Mouse (Mus musculus): Measurements from ENCODE around the gene Ncam1. TPM values are rescaled to one million over a fixed set of nuclear protein-coding genes. Genes with fewer than 3 reads are reported as not detected.
A peak's percentile ranks its signal among the peaks of the same experiment; 100 is the strongest.

Gene Ncam1
- 0.64 and 0.85 TPM in 2 replicates for polyA plus RNA-seq (2012; rRNA removed)

DNA sequence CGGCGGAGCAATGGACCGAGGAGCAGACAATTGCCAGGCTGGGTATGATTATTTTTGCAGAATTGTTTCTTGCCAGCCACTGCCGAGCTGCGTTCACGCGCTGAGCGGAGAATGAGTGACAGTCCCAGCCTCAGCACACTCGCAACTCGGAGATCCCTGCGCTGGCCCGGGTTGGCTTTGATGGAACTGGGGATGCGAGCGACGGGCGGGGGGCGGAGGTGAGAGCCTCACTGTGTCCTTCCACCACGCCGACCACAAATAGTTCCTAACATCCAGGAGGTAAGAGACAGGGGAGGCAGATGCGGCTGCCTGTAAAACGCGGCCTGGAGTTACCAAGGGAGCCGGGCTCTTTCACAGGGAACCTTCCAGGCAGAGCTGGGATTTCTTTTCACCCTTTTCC is at the start of gene Ncam1:
Gene Ncam1 (minus strand): TSS at position 120 of the 400 bp plus-strand sequence.
- Histone ChIP-seq H3K4me1 (ENCODE audit: control insufficient read depth, insufficient read depth, insufficient read length) (peaks cover 2% of the 10 kb centered on the region; the same call in 1 of the 2 replicates), H3K27me3 (ENCODE audit: control insufficient read depth, insufficient read depth, low read length) (peaks cover 8% of the 10 kb centered on the region; the same call in 1 of the 2 replicates), H3K36me3 (ENCODE audit: control insufficient read depth, insufficient read depth, low read length) (no peaks in the 10 kb centered on the region), H3K27ac (ENCODE audit: insufficient read depth, low read length) (no peak within 1 kb of the TSS), H3K4me3 (ENCODE audit: extremely low read depth, insufficient read depth, insufficient read length) (peak within 1 kb of the TSS; percentile 29; the same call in 1 of the 2 replicates)
- DNase-seq (ENCODE audit: low read depth in 1 of 2, low spot score in 2 of 2) = peak in 1 of 2 experiments; percentile 8
- no peak for TF ChIP-seq POLR2A (IDR thresholded peaks at IDR 0.05; ENCODE audit: low read depth, low read length)
- no peak for TF ChIP-seq CTCF (IDR thresholded peaks at IDR 0.05; ENCODE audit: extremely low read depth, insufficient read depth, insufficient read length, insufficient replicate concordance)
- WGBS = 1% methylated on average over 23 of the region's 23 CpGs

DNA sequence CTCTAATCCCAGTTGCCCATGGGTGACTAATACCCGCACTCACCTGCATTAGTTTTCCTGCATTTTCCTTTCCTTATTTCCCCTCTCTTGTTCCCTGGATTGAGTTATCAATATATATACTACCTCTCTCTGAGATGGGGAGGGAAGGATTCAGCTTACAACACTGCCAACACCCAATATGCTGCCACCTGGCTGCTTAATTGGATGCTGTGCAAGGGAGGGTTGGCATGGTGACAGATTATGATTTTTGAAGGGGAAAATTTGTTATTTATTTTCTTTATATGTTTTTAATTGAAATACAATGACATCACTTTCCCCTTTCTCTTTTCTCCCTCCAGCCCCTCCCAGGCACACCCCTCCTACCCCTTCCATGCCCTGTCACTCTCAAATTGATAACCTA is 35.3 kb upstream of the Ncam1 start:
- Histone ChIP-seq H3K36me3 (ENCODE audit: control insufficient read depth, insufficient read depth, low read length) (no peaks in the 10 kb centered on the region), H3K27me3 (ENCODE audit: control insufficient read depth, insufficient read depth, low read length) (no peaks in the 10 kb centered on the region), H3K4me3 (ENCODE audit: extremely low read depth, insufficient read depth, insufficient read length) (no peak overlapping the region), H3K4me1 (ENCODE audit: control insufficient read depth, insufficient read depth, insufficient read length) (no peaks in the 10 kb centered on the region), H3K27ac (ENCODE audit: insufficient read depth, low read length) (no peak overlapping the region)
- no peak for DNase-seq (ENCODE audit: low read depth in 1 of 2, low spot score in 2 of 2)
- TF ChIP-seq CTCF (IDR thresholded peaks at IDR 0.05; ENCODE audit: extremely low read depth, insufficient read depth, insufficient read length, insufficient replicate concordance) (no peak), POLR2A (IDR thresholded peaks at IDR 0.05; ENCODE audit: low read depth, low read length) (no peak)
- 91% methylated on average over 1 of the region's 1 CpGs for WGBS

DNA sequence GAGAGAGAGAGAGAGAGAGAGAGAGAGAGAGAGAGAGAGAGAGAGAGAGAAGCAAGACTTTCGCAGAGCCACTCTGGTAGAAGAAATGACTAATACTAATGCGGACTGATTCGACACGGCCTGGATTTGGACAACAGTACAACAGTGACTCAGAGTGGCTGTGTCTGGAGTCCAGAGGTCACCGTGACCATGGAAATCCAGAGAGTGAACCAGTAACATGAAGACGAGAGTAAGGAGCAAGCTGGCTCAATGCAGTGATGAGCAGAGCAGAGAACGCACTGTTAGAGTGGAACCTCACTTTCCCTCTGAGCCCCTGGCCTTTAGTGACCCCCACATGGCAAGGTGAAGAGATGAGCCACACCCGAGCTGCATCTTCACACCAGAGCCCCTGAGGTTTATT is 28.9 kb upstream of the Ncam1 start:
- H3K36me3 ChIP-seq (ENCODE audit: control insufficient read depth, insufficient read depth, low read length) = no peaks in the 10 kb centered on the region
- TF ChIP-seq CTCF (IDR thresholded peaks at IDR 0.05; ENCODE audit: extremely low read depth, insufficient read depth, insufficient read length, insufficient replicate concordance) (no peak), POLR2A (IDR thresholded peaks at IDR 0.05; ENCODE audit: low read depth, low read length) (no peak)
- no peak for DNase-seq (ENCODE audit: low read depth in 1 of 2, low spot score in 2 of 2)
- H3K4me1 ChIP-seq (ENCODE audit: control insufficient read depth, insufficient read depth, insufficient read length) = no peaks in the 10 kb centered on the region
- H3K27me3 ChIP-seq (ENCODE audit: control insufficient read depth, insufficient read depth, low read length) = no peaks in the 10 kb centered on the region
- no peak overlapping the region for H3K4me3 ChIP-seq (ENCODE audit: extremely low read depth, insufficient read depth, insufficient read length)
- WGBS = 91% methylated on average over 8 of the region's 8 CpGs
- no peak overlapping the region for H3K27ac ChIP-seq (ENCODE audit: insufficient read depth, low read length)

DNA sequence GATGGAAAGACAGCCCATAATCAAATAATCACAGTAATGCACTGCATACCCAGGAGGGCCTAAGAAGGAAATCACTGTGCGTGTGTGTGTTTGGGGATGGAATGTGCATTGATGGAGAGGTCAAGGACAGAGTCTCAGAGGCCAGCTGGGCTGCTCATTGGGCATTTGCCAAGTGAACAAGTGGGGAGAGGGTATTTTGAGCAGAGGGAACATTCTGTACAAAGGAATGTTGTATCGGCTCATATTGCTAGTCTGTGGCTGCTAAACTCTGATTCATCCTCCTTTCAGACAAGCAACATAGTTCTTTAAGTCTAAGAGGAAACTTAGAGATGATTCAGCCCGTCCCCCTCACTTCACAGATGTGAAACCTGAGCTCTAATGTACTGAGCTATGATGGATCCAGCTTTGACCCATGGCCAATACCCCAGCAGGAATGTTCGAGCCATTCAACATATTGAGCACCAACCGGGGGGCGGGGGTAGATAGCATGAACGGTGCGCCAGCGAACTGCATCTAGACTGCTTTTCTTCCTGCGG is 17.5 kb upstream of the Ncam1 start:
- WGBS = 79% methylated on average over 10 of the region's 10 CpGs
- H3K4me3 ChIP-seq (ENCODE audit: extremely low read depth, insufficient read depth, insufficient read length) = no peak overlapping the region
- H3K36me3 ChIP-seq (ENCODE audit: control insufficient read depth, insufficient read depth, low read length) = no peaks in the 10 kb centered on the region
- H3K4me1 ChIP-seq (ENCODE audit: control insufficient read depth, insufficient read depth, insufficient read length) = no peaks in the 10 kb centered on the region
- no peaks in the 10 kb centered on the region for H3K27me3 ChIP-seq (ENCODE audit: control insufficient read depth, insufficient read depth, low read length)
- DNase-seq (ENCODE audit: low read depth in 1 of 2, low spot score in 2 of 2) = no peak
- TF ChIP-seq CTCF (IDR thresholded peaks at IDR 0.05; ENCODE audit: extremely low read depth, insufficient read depth, insufficient read length, insufficient replicate concordance) (no peak), POLR2A (IDR thresholded peaks at IDR 0.05; ENCODE audit: low read depth, low read length) (no peak)
- no peak overlapping the region for H3K27ac ChIP-seq (ENCODE audit: insufficient read depth, low read length)

DNA sequence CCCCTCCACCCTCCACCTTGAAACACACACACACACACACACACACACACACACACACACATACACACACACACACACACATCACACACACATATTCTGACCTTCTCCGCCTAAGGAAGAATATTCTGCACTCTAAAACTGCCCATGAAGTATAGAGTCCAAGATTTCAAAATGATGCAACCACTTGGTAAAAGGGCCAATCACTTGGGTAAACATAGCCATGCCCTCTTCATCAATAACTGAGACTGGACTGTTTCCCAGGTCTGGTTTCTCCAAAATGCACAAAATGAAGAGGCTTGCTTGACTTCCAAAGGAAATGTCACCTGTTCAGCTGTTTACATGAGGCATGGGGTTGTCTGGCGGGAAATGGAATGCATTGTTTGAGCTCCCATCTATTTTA is 15.7 kb upstream of the Ncam1 start:
- no peak overlapping the region for H3K4me3 ChIP-seq (ENCODE audit: extremely low read depth, insufficient read depth, insufficient read length)
- TF ChIP-seq POLR2A (IDR thresholded peaks at IDR 0.05; ENCODE audit: low read depth, low read length) (no peak), CTCF (IDR thresholded peaks at IDR 0.05; ENCODE audit: extremely low read depth, insufficient read depth, insufficient read length, insufficient replicate concordance) (no peak)
- no peak overlapping the region for H3K27ac ChIP-seq (ENCODE audit: insufficient read depth, low read length)
- H3K4me1 ChIP-seq (ENCODE audit: control insufficient read depth, insufficient read depth, insufficient read length) = no peaks in the 10 kb centered on the region
- no peaks in the 10 kb centered on the region for H3K27me3 ChIP-seq (ENCODE audit: control insufficient read depth, insufficient read depth, low read length)
- no peak for DNase-seq (ENCODE audit: low read depth in 1 of 2, low spot score in 2 of 2)
- 88% methylated on average over 2 of the region's 2 CpGs for WGBS
- H3K36me3 ChIP-seq (ENCODE audit: control insufficient read depth, insufficient read depth, low read length) = no peaks in the 10 kb centered on the region

DNA sequence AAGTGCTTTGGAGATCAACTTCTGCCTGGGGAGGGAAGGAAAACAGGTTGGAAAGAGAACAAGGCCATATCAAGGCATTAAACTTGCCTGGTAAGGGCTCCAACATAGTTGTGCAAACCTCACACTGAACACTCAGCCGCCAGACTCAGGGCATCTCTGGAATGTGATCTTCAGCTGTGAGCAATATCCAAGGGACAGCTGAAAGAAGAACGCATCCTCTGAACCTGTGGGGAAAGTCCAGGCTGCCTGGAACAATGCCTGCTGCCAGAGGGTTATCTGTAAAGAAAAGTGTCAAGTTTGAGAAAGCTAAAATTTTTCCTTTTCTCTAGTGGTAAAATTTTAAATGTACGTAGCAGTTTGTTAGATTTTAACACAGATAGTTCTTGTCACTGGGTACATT is 4.5 kb upstream of the Ncam1 start:
- no peak overlapping the region for H3K27ac ChIP-seq (ENCODE audit: insufficient read depth, low read length)
- no peak for DNase-seq (ENCODE audit: low read depth in 1 of 2, low spot score in 2 of 2)

More for the DNA sequence above, 4.5 kb upstream of the Ncam1 start:
- TF ChIP-seq CTCF (IDR thresholded peaks at IDR 0.05; ENCODE audit: extremely low read depth, insufficient read depth, insufficient read length, insufficient replicate concordance) = no peak
- no peak for TF ChIP-seq POLR2A (IDR thresholded peaks at IDR 0.05; ENCODE audit: low read depth, low read length)
- Histone ChIP-seq H3K4me3 (ENCODE audit: extremely low read depth, insufficient read depth, insufficient read length) (no peak overlapping the region), H3K4me1 (ENCODE audit: control insufficient read depth, insufficient read depth, insufficient read length) (peaks cover under 1% of the 10 kb centered on the region; the same call in 1 of the 2 replicates), H3K27me3 (ENCODE audit: control insufficient read depth, insufficient read depth, low read length) (peaks cover 2% of the 10 kb centered on the region; the same call in 1 of the 2 replicates), H3K36me3 (ENCODE audit: control insufficient read depth, insufficient read depth, low read length) (no peaks in the 10 kb centered on the region)
- 81% methylated on average over 3 of the region's 3 CpGs for WGBS

Measured in spleen, adult 2 months (tissue).